Mouse (Mus musculus) cerebellum, adult 2 months (tissue): Measurements from ENCODE around the gene Ssh1.

Source experiments
- CTCF ChIP-seq: fragments of 200-500 bp; IDR thresholded peaks from 2 replicates; pipeline ENCODE4 v1.5.1; 2011; ENCODE audit warnings: low read depth, mild to moderate bottlenecking, control low read depth, low read length, moderate library complexity, borderline replicate concordance; ENCODE audit not compliant: insufficient read depth
- POLR2A ChIP-seq: fragments of 200-500 bp; IDR thresholded peaks from 2 replicates; pipeline ENCODE4 v1.6.1; 2011; ENCODE audit warnings: low read length, control low read depth, borderline replicate concordance; ENCODE audit not compliant: insufficient read depth

GRCm38 (mm10) chr5:114005100-114005499 is 11.4 kb upstream of the Ssh1 start:
- TF ChIP-seq CTCF = no peak
- TF ChIP-seq POLR2A = no peak
